Mouse (Mus musculus) E14TG2a.4 (cell line): ENCODE measurements around the gene Sh3bgrl3.

Experiments
- CTCF ChIP-seq: conservative IDR thresholded peaks from 2 replicates; pipeline ENCODE4 v1.5.1; 2014; ENCODE audit warnings: low read length
- NANOG ChIP-seq: IDR thresholded peaks from 2 replicates; pipeline ENCODE4 v1.6.1; 2014; ENCODE audit warnings: borderline replicate concordance, low read length, mixed read lengths
- POU5F1 ChIP-seq: IDR thresholded peaks from 2 replicates; pipeline ENCODE4 v1.6.1; 2014; ENCODE audit warnings: low read length, borderline replicate concordance

DNA sequence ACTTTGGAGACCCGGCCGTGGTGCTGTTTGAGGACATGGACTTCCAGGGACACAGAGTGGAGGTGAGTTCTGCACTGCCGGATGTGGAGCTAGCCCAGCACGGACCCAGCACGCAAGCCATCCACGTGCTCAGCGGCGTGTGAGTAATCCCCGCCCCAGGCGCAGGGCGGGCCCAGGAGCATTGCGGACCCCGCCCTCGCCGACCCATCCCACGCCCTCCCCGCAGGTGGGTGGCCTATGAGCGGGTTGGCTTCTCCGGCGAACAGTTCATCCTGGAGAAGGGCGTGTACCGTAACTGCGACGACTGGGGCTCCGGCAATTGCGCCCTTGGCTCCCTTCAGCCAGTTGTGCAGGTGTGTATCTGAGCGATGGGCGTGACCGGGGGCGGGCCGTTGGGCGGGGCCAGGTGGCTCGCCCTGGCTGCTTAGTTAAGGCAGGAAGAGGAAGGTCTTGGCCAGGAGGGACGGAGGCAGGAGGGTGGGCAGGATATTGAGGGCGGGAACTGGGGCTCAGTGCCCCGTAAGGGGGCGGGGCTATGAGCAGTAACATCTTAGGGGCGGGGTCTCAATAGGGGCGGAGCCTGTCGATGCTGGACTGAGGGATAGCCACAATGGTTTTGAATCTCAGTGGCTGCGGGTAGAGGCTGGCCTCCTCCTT is 46.7 kb downstream of the Sh3bgrl3 start:
- TF ChIP-seq CTCF (no peak), POU5F1 (no peak), NANOG (no peak)
